In the genomic region with DNA sequence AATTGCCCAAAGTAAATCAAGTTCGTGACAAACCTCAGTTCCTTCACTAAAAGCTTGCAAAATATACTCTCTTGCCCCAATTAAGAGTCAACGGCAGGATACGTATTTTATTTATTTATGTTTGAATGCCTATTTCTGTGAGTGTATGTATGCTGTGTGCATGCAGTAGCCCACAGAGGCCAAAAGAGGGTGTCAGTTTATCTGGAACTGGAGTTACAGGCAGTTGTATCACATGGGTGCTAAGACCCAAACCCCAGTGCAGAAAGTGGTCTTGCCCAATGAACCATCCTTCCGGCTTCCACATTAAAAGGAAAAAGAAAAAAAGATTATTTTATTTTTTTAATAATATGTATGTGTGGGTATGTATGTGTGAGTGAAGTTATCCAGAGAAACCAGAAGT, we compare ENCODE assay signal across 14 mouse cellular contexts.
"Had no signal": no experiment of that assay in that cellular context is flagged by ENCODE, and none has a peak within 500 bp of the region (broad histone marks: within the 10 kb centered on the region; RNA-seq: fewer than 3 reads in every experiment).

No protein-coding gene starts in this region.

- H3K4me1 ChIP-seq: midbrain, embryonic 12.5 days; midbrain, embryonic 15.5 days had no signal

- H3K27me3 ChIP-seq: liver, embryonic 13.5 days; midbrain, embryonic 12.5 days; midbrain, embryonic 15.5 days; neural tube, embryonic 13.5 days had no signal

- H3K4me3 ChIP-seq: layer of hippocampus, adult 2 months; left cerebral cortex, adult 2 months had no signal

- H3K9me3 ChIP-seq: liver, embryonic 13.5 days; midbrain, embryonic 12.5 days; midbrain, embryonic 15.5 days; neural tube, embryonic 13.5 days had no signal

- DNase-seq: kidney, adult 2 months; layer of hippocampus, adult 9-11 months; liver, embryonic 13.5 days; lung, embryonic 14.5 days; retina, postnatal 1 day; right cerebral cortex, postnatal 25 days; thymus, adult 2 months; thymus, postnatal 14 days; thymus, postnatal 4 days had no signal

- H3K36me3 ChIP-seq: liver, embryonic 13.5 days; midbrain, embryonic 12.5 days; midbrain, embryonic 15.5 days; neural tube, embryonic 13.5 days had no signal
